Mouse (Mus musculus): ENCODE results near the gene Ropn1l. TPM values are rescaled to one million over a fixed set of nuclear protein-coding genes. Genes with fewer than 3 reads are reported as not detected.

Gene Ropn1l
- polyA plus RNA-seq, 1 experiment from 2014 or later, result 1.4 TPM

DNA sequence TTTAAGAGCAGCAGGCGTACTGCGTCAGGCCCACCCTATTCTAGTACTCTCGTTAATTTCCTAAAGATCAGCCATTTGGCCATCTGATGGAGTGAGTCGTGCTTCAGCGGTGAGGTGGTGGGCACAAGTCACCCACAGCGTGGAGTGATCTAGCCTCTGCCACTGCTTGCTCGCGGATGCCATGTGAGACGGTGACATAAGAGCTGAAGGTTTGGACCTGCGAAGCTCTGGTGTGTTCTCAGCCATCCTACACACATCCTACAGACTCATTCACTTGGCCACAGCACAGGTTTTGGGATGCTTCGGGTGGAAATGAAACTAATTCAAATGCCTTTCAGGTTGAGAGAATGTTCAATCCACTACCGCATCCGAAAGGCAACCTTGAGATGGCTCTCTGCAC is 54.8 kb downstream of the Ropn1l start:
- Histone ChIP-seq H3K4me3 (no peak overlapping the region), H3K27me3 (0 out of 2 replicates have a peak, but pooled peaks cover 2% of the 10 kb centered on the region), H3K4me2 (no peak overlapping the region), H3K9me3 (no peaks in the 10 kb centered on the region), H3K36me3 (no peaks in the 10 kb centered on the region), H3K27ac (no peak overlapping the region), H3K4me1 (replicated peaks) (peaks cover 19% of the 10 kb centered on the region), H3K9ac (no peak overlapping the region)
- ATAC-seq (ENCODE audit: low FRiP score), result no peak
- WGBS, result 91% methylated on average over 13 of the region's 13 CpGs

DNA sequence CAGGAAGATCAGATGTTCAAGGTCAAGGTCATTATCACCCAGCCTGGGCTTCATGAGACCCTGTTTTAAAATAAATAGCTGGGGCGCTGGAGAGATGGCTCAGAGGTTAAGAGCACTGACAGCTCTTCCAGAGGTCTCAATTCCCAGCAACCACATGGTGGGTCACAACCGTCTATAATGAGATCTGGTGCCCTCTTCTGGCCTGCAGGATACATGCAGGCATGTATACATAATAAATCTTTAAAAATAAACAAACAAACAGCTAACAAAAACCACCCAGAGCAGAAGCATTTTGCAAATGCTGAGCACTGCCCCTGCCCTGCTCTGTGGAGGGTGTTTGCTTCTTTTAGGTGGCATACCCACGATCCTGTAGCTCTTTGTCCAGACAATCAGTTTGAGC is 56.2 kb downstream of the Ropn1l start:
- H3K9ac ChIP-seq, result no peak overlapping the region
- no peak overlapping the region for H3K4me3 ChIP-seq
- H3K27ac ChIP-seq, result no peak overlapping the region
- 82% methylated on average over 3 of the region's 3 CpGs for WGBS
- no peaks in the 10 kb centered on the region for H3K9me3 ChIP-seq
- no peaks in the 10 kb centered on the region for H3K36me3 ChIP-seq
- no peak overlapping the region for H3K4me2 ChIP-seq
- ATAC-seq (ENCODE audit: low FRiP score), result no peak
- peaks cover 9% of the 10 kb centered on the region; the same call in 1 of the 2 replicates for H3K4me1 ChIP-seq (replicated peaks)
- H3K27me3 ChIP-seq, result no peaks in the 10 kb centered on the region

DNA sequence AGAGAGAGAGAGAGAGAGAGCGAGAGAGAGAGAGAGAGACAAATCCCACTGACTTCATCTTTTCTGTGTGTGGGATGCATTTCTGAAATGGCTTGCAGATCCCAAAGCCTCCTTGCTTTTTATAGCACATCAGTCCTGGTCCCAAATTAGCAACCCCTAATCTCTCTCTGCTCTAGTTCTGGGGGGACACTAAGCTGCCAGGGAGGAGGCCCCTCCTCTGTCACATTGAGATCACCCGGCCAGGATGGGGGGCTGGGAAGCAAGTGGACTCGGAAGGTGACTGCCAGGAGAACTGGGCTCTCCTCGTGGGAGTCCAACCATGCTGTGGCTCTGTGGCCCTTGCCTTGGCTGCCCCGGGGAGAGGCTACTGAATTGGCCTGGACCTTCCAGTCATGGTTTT is 56.8 kb downstream of the Ropn1l start:
- Histone ChIP-seq H3K36me3 (no peaks in the 10 kb centered on the region), H3K4me2 (no peak overlapping the region), H3K4me1 (replicated peaks) (peaks cover 3% of the 10 kb centered on the region; the same call in 1 of the 2 replicates), H3K27me3 (no peaks in the 10 kb centered on the region), H3K27ac (no peak overlapping the region), H3K4me3 (no peak overlapping the region), H3K9ac (no peak overlapping the region), H3K9me3 (no peaks in the 10 kb centered on the region)
- WGBS, result 82% methylated on average over 5 of the region's 5 CpGs
- ATAC-seq (ENCODE audit: low FRiP score), result no peak

- 89% methylated on average over 4 of the region's 4 CpGs for WGBS
- Histone ChIP-seq H3K36me3 (no peaks in the 10 kb centered on the region), H3K4me2 (no peak overlapping the region), H3K27ac (no peak overlapping the region), H3K9ac (no peak overlapping the region), H3K4me1 (replicated peaks) (no peaks in the 10 kb centered on the region), H3K9me3 (no peaks in the 10 kb centered on the region), H3K27me3 (no peaks in the 10 kb centered on the region), H3K4me3 (no peak overlapping the region)
- no peak for ATAC-seq (ENCODE audit: low FRiP score)
These were observed 57.6 kb downstream of the Ropn1l start for GRCm38 (mm10) chr15:31395986-31396385.

DNA sequence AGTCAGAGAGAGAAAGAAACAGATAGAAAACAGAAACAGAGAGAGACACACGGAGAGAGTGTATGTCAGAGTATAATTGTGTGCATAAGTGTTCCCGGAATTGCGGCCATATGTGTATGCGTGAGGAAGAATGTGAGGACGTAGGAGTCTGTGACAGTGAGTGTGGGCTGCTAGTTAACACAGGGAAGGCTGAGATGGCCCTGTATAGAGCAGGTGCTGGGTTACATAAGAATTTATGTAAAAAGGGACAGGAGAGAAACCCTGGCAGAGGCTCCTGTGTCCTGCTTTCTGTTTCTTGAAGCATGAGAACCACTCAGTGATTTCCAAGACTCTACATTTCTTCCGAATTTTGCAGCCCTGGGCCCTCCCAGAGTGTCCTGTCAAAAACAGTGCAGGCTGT is 60.1 kb downstream of the Ropn1l start:
- Histone ChIP-seq H3K4me2 (no peak overlapping the region), H3K9me3 (no peaks in the 10 kb centered on the region), H3K4me3 (no peak overlapping the region), H3K4me1 (replicated peaks) (no peaks in the 10 kb centered on the region), H3K27me3 (no peaks in the 10 kb centered on the region), H3K36me3 (no peaks in the 10 kb centered on the region), H3K9ac (no peak overlapping the region), H3K27ac (no peak overlapping the region)
- ATAC-seq (ENCODE audit: low FRiP score), result no peak
- 91% methylated on average over 6 of the region's 6 CpGs for WGBS

DNA sequence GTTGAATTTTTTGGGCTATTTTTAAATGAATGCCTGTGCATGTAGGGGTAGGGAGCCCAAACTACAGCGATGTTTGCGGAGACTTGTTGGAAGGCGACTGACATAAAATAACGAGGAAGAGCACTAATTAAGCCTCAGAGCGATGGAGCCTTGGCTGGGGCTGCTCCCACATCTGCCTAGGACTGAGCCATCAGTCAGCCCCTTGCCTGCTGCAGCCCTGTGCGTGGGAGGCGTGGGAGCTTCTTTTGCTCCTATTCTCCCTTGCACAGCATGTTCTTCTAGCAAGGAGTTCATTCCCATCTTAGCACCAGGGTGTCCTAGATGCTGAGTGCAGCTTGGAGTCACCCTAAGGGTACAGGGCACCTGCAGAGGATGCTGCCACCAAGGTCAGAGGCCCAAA is 60.8 kb downstream of the Ropn1l start:
- Histone ChIP-seq H3K36me3 (no peaks in the 10 kb centered on the region), H3K27me3 (no peaks in the 10 kb centered on the region), H3K4me3 (no peak overlapping the region), H3K9ac (no peak overlapping the region), H3K4me2 (no peak overlapping the region), H3K4me1 (replicated peaks) (no peaks in the 10 kb centered on the region), H3K27ac (no peak overlapping the region), H3K9me3 (no peaks in the 10 kb centered on the region)
- 91% methylated on average over 7 of the region's 7 CpGs for WGBS
- no peak for ATAC-seq (ENCODE audit: low FRiP score)

DNA sequence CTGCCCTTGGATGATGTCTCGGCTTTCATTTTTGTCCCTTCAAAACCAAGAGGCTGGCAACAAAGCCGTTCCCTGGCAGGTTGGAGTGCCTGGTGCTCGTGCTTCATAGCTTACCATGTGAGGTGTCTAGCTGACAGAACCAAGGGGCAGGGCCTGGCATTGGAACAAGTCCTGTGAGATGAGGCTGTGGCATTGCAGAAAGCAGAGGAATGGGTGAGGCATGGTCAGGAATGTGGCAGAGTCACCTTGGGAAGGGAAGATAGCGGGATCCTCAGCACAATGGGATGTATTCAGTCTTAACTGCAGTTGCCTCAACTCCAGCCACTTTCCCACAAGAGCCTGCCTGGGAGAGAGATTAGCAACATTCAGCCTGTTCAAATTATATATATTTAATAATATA is 61.4 kb downstream of the Ropn1l start:
- Histone ChIP-seq H3K9me3 (peaks cover 5% of the 10 kb centered on the region), H3K9ac (no peak overlapping the region), H3K4me2 (no peak overlapping the region), H3K27ac (no peak overlapping the region), H3K27me3 (no peaks in the 10 kb centered on the region), H3K36me3 (no peaks in the 10 kb centered on the region), H3K4me3 (no peak overlapping the region), H3K4me1 (replicated peaks) (no peaks in the 10 kb centered on the region)
- ATAC-seq (ENCODE audit: low FRiP score), result no peak
- 89% methylated on average over 4 of the region's 4 CpGs for WGBS

Other genes starting within 250 kb of the Ropn1l start
- gene Dap, start 229.4 kb downstream of the Ropn1l start, polyA plus RNA-seq (2015; fragmentation: Nextera tagmentation; extraction: Ambion mirVana), result 35.1 and 35.2 TPM in 2 replicates
- 0.71 and 1.5 TPM in 2 replicates for gene Ankrd33b, start 86.0 kb downstream of the Ropn1l start, polyA plus RNA-seq (2015; fragmentation: Nextera tagmentation; extraction: Ambion mirVana)
- 68.2 and 69.6 TPM in 2 replicates for gene March6, start 77.3 kb upstream of the Ropn1l start, polyA plus RNA-seq (2015; fragmentation: Nextera tagmentation; extraction: Ambion mirVana)
- gene Cmbl, start 111.7 kb upstream of the Ropn1l start, polyA plus RNA-seq (2015; fragmentation: Nextera tagmentation; extraction: Ambion mirVana), result 5.9 and 6.1 TPM in 2 replicates
- gene Cct5, start 148.1 kb upstream of the Ropn1l start, polyA plus RNA-seq (2015; fragmentation: Nextera tagmentation; extraction: Ambion mirVana), result 509 and 525 TPM in 2 replicates
- gene Fam173b, start 148.1 kb upstream of the Ropn1l start, polyA plus RNA-seq (2015; fragmentation: Nextera tagmentation; extraction: Ambion mirVana), result 11.2 and 11.5 TPM in 2 replicates

Data from hindbrain, embryonic 13.5 days (tissue).